Mouse (Mus musculus) B cell, adult 2 months (primary cell): ENCODE results near the gene Lmbrd1.
"Not testable (repeated sequence)": the region's sequence is repeated elsewhere in the genome, so short reads cannot be mapped to it uniquely, and the experiment has no call there.

Experiments used
- DNase-seq, 2 experiments: peaks; one replicate each; pipeline ENCODE4 v3.0.0; 2022

Lmbrd1 gene

GRCm38 (mm10) chr1:24729784-24730183 lies 51.4 kb downstream of the Lmbrd1 start:
- DNase-seq = no peak

- no peak for DNase-seq
Measured at GRCm38 (mm10) chr1:24732286-24732685, 53.9 kb downstream of the Lmbrd1 start.

- no peak for DNase-seq
Measured at GRCm38 (mm10) chr1:24734866-24735265, 56.4 kb downstream of the Lmbrd1 start.

GRCm38 (mm10) chr1:24740903-24741302 lies 62.5 kb downstream of the Lmbrd1 start:
- no peak for DNase-seq

- DNase-seq = no peak
Measured at GRCm38 (mm10) chr1:24741552-24741951, 63.1 kb downstream of the Lmbrd1 start.

GRCm38 (mm10) chr1:24743191-24743924 lies 64.9 kb downstream of the Lmbrd1 start:
- no peak for DNase-seq

DNA sequence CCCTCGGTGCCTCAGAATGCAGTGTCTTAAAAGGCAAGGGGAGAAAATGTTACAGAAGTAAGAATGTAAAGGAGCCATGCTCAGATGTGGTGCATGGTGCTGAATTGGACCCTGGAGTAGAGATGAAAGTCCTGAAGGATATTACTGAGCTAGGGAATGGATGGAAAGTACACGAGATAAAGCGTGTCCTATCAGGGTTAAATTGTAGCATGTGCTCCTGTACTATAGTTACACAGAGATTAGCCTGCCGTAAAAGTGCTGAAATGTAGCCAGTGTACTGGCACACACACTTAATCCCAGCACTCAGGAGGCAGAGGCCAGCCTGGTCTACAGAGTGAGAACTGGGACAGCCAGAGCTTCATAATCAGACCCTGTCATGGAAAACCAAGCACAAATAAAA lies 74.3 kb downstream of the Lmbrd1 start:
- DNase-seq = no peak

GRCm38 (mm10) chr1:24758516-24758915 lies 80.1 kb downstream of the Lmbrd1 start:
- DNase-seq = no peak

DNA sequence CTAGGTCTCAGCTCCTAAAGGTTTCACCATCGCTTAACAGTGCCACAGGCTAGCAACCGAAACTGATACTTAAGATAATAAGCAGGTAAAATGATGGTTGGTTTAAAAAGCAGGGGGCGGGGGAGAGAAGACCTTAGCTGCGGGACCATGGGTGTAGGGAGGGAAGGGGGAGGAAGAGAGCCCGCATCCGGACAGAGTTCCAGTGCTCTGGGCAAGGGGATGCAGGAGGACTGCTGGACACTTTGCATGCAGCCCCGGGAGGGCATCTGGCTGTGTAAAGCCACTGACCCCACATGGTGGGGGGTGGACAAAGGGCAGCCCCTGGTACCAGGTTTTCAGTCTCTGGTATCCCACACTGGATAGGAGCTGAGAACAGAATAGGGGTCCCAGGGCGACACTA lies 88.0 kb downstream of the Lmbrd1 start:
- DNase-seq = no peak

GRCm38 (mm10) chr1:24767197-24767596 lies 88.8 kb downstream of the Lmbrd1 start:
- DNase-seq = not testable (repeated sequence)

DNA sequence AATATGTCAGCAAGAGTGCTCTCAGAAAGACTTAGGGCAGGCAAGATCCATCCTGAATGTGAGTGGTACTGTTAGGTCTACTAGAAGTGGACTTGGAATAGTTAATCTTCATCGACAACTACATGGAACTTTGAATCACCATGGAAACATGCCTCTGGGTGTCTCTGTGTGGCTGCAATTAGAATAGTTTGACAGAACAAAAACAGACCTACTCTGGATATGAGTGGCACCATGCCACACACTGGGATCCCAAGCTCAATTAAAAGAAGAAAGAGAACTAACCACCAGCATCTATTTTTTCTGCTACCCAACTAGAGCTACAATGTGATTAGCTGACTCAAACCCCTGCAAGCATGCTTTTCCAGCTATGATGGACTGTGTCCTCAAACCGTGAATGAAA lies 95.2 kb downstream of the Lmbrd1 start:
- DNase-seq = no peak

GRCm38 (mm10) chr1:24776576-24776975 lies 98.1 kb downstream of the Lmbrd1 start:
- no peak for DNase-seq

GRCm38 (mm10) chr1:24793168-24793567 lies 114.7 kb downstream of the Lmbrd1 start:
- no peak for DNase-seq

DNA sequence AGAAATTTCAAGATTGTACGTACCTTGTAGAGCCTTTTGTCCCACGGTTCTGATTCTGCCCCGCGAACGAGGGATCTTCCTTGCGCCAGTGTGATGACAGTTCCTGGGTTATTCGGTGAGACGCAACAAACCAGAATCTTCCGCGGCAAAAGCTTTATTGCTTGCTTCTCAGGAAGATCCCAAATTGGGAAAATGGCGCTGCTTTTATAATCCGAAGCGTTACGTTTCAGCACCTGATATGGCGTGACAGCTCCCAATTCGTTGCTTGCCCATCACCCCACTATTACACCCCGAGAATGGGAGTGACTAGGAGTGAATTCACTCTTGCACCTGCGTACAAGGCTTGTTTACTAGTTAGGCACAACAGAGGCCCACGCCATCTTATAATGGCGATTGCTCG lies 129.5 kb downstream of the Lmbrd1 start:
- not testable (repeated sequence) for DNase-seq
